Mouse (Mus musculus) embryonic fibroblast, embryonic 13.5 days (primary cell): ENCODE data around the gene Rnf213. TPM values are rescaled to one million over a fixed set of nuclear protein-coding genes. Genes with fewer than 3 reads are reported as not detected.

ENCODE experiments used
- H3K27ac ChIP-seq: 2 replicates; pipeline ENCODE4 v1.5.1; 2012; ENCODE audit warnings: low read length, control low read depth, inconsistent platforms; ENCODE audit not compliant: insufficient read depth
- H3K4me1 ChIP-seq: 2 replicates; pipeline ENCODE4 v1.6.1; 2011; ENCODE audit warnings: low read length; ENCODE audit not compliant: control insufficient read depth, insufficient read depth
- H3K4me3 ChIP-seq: 2 replicates; pipeline ENCODE4 v1.5.1; 2011; ENCODE audit warnings: mild to moderate bottlenecking, control low read depth, low read length; ENCODE audit not compliant: insufficient read depth
- CTCF ChIP-seq: IDR thresholded peaks from 2 replicates; pipeline ENCODE4 v1.5.1; 2011; ENCODE audit warnings: mild to moderate bottlenecking, control low read depth, low read length, moderate library complexity, borderline replicate concordance; ENCODE audit not compliant: insufficient read depth
- POLR2A ChIP-seq: IDR thresholded peaks from 2 replicates; pipeline ENCODE4 v1.6.1; 2011; ENCODE audit warnings: low read depth, mild to moderate bottlenecking, control low read depth, low read length, moderate library complexity
- polyA plus RNA-seq: library from polyadenylated mRNA; stranded (reverse); fragments of >200 nt; gene quantifications from 2 replicates; pipeline ENCODE4 v1.2.4, GENCODE M21; 2011; ENCODE audit warnings: low read depth; ENCODE audit not compliant: missing spikeins, insufficient read length

Rnf213 gene
- polyA plus RNA-seq = 48.6 and 61.2 TPM in 2 replicates

DNA sequence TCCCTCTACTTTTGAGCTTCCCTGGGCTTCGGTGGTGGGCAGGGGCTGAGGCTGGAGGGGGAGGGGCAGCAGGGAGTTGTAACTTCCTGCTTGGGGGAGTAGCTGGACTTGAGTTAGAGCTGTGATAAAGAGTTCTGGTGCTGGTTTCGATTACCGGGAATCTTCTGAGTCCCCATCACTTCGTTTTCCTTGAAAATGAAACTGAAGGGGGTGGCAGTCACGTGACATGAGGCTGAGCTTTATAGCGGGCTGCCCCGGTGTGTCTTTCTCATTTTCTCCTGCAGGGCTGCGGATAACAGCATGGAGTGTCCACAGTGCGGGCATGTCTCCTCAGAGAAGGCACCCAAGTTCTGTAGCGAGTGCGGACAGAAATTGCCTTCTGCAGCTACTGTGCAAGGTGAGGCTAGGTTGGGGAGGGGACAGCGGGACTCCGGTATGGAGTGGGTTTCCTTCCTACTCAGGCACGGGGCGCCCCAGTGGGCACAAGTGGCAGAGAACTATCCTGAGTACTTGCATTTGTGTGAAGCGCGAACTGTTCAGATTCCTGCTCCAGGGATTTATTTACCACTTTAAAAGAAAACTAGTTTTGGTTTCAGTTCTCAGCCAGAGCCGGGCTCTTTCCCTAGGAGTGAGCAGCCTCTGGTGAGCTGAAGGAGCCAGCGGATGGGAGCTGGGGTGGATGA, at the start of gene Rnf213:
TSS of gene Rnf213 (plus strand) at position 301 of the 683 bp plus-strand sequence.
- Histone ChIP-seq H3K27ac (peak within 1 kb of the TSS; percentile 79), H3K4me3 (peak within 1 kb of the TSS; percentile 83), H3K4me1 (peaks cover 6% of the 10 kb centered on the region)
- TF ChIP-seq CTCF (no peak), POLR2A (peak; percentile 97)

DNA sequence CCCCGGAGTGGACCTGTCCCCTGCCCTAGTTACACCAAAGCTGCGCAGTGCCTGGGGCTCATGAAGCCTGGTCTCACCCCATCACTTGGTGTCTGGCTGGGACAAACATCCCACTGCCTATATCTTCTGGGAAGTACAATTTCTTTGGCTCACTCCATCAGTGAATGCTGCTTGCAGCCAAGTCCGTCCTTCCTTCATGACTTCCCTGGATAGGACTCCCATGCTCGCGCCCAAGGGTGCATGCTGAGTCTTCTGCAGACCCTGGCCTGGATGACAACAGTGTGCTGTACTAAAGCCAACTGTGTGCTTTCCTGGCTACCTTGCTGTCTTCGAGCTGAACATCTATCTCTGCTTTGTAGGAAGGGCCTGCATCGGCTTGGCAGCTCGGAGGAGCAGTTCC, 48.7 kb upstream of the Rnf213 start:
- H3K4me3 ChIP-seq = no peak overlapping the region
- TF ChIP-seq POLR2A = no peak
- no peak for TF ChIP-seq CTCF
- no peaks in the 10 kb centered on the region for H3K4me1 ChIP-seq
- no peak overlapping the region for H3K27ac ChIP-seq

DNA sequence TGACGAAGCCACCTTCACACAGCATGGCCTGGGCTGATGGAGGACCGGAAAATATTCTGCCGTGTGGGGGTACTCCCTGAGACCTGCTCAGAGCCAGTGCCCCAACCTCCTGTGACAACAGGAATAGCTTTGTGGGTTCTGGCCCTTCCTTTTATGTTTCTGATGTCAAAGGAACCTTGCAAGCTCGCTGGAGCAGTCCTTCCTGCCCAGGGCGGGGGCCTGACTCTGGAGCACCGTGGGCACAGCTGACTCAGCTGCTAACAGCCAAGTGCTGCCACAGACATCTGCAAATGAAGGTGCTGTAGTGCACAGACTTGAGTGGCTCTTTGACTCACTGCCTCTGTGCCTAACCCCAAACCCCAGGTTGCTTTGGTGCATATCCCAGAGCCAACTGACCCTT, 48.0 kb upstream of the Rnf213 start:
- Histone ChIP-seq H3K4me1 (no peaks in the 10 kb centered on the region), H3K27ac (no peak overlapping the region)

DNA sequence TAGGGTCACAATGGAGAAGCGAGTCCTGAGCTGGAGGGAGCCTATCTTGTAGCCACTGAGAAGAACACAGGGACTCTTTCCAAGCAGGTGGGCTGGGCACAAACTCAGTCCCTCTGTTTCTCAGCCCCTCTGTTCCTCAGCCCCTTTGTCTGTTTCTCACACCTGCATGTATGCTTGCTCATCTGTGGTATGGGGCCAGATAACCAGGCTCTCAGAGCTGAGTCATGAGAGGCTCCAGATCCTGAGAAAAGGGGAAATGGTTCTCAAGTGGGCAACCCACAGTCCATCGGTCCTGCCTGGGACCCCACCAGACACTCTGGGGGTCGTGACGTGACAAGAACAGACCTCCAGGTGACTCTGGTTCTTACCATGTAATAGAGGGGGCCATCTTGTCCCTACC, 45.8 kb upstream of the Rnf213 start:
- TF ChIP-seq POLR2A (no peak), CTCF (no peak)
- H3K4me1 ChIP-seq = no peaks in the 10 kb centered on the region
- no peak overlapping the region for H3K4me3 ChIP-seq
- H3K27ac ChIP-seq = no peak overlapping the region

More for the DNA sequence above, 48.0 kb upstream of the Rnf213 start:
- no peak overlapping the region for H3K4me3 ChIP-seq
- TF ChIP-seq CTCF = no peak
- TF ChIP-seq POLR2A = no peak

DNA sequence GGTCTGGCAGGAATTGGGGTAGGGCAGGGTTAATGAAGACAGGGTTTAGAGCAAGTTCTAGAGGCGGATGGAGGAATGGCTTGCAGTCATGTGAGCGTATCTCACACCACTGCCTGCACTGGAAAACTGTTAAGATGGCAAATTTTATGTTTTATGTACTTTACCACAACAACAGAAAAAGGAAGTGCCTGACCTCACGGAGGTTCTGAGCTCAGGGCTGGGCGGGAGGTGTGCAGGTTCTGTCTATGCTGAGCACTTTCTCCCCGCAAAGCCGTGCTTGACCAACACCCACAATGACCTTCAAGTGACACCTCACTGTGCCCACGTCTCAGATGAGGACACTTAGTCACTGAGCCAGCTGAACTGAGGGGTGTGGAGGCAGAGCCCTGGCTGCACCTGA, 40.8 kb upstream of the Rnf213 start:
- Histone ChIP-seq H3K27ac (no peak overlapping the region), H3K4me1 (no peaks in the 10 kb centered on the region), H3K4me3 (no peak overlapping the region)
- TF ChIP-seq CTCF = no peak
- TF ChIP-seq POLR2A = no peak

DNA sequence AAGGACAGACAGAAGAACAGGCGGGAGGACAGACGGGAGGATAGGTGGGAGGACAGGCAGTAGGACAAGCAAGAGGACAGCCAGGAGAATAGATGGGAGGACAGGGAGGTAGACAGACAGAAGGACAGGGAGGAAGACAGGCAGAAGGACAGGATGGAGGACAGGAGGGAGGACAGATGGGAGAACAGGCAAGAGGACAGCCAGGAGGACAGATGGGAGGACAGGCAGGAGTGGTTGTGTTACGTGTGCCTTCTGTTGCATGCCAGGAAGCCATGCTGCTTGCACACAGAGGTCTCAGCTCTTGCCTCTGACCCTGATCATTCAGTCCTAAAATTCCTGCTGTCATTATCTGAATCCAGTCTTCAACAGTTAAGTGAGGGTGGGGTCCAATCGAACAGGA, 39.0 kb upstream of the Rnf213 start:
- H3K4me1 ChIP-seq = no peaks in the 10 kb centered on the region
- TF ChIP-seq POLR2A (no peak), CTCF (no peak)
- H3K27ac ChIP-seq = no peak overlapping the region
- no peak overlapping the region for H3K4me3 ChIP-seq

DNA sequence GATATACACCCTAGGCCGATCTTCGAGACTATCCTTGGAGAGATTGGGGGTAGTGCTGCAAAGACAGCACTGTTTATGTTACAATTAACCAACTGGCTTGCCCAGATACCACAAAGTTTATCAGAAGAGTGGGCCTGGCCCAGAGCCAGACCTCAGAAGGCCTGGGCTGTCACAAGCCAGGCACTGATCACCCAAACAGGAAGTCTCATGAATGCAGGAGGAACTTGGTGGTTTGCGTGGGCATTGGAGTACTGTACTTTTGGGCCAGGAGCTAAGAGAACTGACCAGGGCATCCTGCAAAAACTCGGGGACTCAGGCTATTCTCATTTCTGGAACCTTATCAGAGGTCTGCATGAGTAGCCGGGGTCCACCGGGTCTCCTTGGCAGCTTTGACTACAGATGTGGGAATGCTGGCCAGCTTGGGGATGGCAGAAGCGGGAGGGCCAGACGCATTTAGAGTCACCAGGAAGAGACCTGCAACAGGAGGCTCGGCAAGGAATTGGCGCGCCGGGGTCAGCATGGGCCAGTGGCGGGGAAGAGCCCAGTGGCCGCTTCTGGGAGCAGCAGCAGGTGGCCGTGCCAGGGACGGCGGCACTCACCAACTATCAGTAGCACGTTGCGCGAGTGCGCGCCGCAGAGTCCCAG, 38.0 kb upstream of the Rnf213 start:
- TF ChIP-seq POLR2A (no peak), CTCF (no peak)
- Histone ChIP-seq H3K27ac (peak overlapping the region; percentile 27; the same call in 1 of the 2 replicates), H3K4me1 (no peaks in the 10 kb centered on the region), H3K4me3 (peak overlapping the region; percentile 90)

DNA sequence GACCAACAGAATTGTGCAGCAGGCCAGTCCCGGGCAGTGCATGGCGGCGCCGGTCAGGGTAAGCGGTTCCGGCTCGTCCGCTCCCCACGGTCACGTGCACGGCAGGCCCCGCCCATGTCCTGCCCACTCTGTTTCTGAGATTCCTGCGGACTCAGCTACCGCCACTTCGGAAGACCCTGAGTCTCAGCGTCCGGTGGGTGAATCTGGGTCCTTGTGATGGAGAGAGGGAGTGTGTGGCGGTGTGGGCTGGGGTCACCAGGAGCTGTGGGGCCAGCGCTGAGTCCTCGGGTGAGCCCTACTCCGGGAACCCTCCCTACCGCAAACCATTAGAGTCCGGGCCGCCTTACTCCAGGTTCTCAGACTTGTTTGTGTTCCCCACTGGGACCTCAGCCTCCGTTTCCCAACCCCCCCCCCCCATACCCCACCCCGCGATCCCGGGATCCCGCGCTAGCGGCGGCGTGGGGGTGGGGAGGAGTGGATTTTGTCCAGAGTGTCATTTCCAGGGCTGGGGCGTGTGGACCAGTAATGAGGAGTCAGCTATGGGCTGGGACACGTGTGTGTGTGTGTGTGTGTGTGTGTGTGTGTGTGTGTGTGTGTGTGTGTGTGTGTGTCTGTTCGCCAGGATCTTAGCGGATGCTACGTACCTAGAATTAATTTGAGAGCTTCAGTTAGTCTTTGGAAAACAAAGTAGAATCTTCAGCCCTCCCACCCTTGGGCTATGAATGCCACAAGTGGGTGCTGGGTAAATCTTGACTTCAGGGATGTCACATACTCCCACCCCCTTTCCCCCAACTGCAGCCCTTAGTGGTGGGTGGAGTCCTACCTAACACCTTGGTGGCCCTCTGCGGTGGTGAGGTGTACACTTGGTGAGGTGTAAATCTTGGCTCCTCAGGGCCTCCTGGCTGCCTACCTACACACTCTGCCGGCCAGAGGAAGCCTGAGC, 37.2 kb upstream of the Rnf213 start, which contains the start of the genes Sgsh and Slc26a11:
TSS of gene Sgsh (minus strand) at position 94 of the 943 bp plus-strand sequence.
TSS of gene Slc26a11 (plus strand) at position 115 of the 943 bp plus-strand sequence.
- Histone ChIP-seq H3K4me1 (no peaks in the 10 kb centered on the region), H3K4me3 (peak within 1 kb of the TSS; percentile 90), H3K27ac (peak within 1 kb of the TSS; percentile 48)
- TF ChIP-seq CTCF (no peak), POLR2A (peak; percentile 85)

DNA sequence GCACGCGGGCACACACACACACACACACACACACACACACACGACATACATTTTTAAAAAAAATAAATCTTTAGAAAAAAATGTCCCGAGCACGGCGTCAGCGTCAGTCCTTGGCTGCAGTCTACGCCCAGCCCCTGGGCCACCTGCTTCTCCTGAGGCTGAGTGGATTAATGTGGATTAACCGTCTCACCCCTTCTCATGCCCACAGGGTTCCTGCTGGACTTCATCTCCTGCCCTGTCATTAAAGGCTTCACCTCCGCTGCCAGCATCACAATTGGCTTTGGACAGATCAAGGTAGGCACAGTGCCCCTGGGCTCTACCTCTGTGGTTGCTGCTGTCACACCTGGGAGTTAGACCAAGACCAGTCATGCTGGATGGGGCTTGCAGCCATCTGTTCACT, 33.8 kb upstream of the Rnf213 start:
- Histone ChIP-seq H3K4me1 (no peaks in the 10 kb centered on the region), H3K4me3 (no peak overlapping the region), H3K27ac (no peak overlapping the region)
- no peak for TF ChIP-seq CTCF
- no peak for TF ChIP-seq POLR2A
